Mouse (Mus musculus): ENCODE data around the gene Phf5a.

Gene Phf5a

DNA sequence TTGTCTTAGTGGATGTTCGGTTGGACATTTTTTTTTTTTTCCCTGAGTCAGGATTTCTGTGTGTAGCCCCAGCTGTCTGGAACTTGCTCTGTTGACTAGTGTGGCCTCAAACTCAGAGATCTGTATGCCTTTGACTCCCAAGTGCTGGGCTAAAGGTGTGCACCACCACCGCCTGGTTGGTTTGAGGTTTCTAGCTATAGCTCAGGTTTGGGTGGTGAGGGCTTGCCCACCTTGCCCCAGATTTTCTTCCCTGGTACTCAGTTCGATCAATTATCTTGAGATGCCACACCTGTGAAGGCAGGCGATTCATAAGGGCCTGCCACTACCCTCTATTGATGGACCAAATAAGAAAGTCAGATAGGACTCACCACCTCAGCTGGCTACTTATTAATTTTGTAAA, 24.6 kb downstream of the Phf5a start:
- no peak for DNase-seq (ENCODE audit: low read depth, low spot score)
- peaks cover 10% of the 10 kb centered on the region for H3K36me3 ChIP-seq (ENCODE audit: control insufficient read depth, insufficient read depth, low read length, poor library complexity, severe bottlenecking)
- no peaks in the 10 kb centered on the region for H3K27me3 ChIP-seq (ENCODE audit: control insufficient read depth, insufficient read depth, low read length, poor library complexity, severe bottlenecking)

DNA sequence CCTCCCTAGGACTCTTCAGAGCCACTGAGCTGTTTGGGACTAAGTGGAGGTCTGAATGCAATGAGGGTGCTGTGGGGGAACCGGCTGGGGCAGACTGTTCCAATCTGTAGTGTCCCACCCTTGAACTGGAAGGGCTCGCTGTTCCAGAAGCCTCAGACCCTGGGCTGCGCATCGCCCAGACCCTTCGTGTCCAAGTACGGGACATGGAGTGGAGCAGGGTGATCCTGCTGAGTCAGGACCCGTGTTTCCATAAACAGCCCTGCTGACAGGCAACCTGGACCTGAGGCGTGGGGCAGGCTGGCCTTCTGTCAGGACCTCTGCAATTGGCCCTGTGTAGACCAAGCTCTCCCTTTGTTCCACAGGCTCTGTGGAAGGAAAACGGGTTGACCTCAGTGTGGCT, 25.0 kb downstream of the Phf5a start:
- DNase-seq (ENCODE audit: low read depth, low spot score), result no peak
- Histone ChIP-seq H3K27me3 (ENCODE audit: control insufficient read depth, insufficient read depth, low read length, poor library complexity, severe bottlenecking) (no peaks in the 10 kb centered on the region), H3K36me3 (ENCODE audit: control insufficient read depth, insufficient read depth, low read length, poor library complexity, severe bottlenecking) (peaks cover 10% of the 10 kb centered on the region)

- H3K36me3 ChIP-seq (ENCODE audit: control insufficient read depth, insufficient read depth, low read length, poor library complexity, severe bottlenecking), result peaks cover 8% of the 10 kb centered on the region
- no peak for DNase-seq (ENCODE audit: low read depth, low spot score)
- no peaks in the 10 kb centered on the region for H3K27me3 ChIP-seq (ENCODE audit: control insufficient read depth, insufficient read depth, low read length, poor library complexity, severe bottlenecking)
These were observed 26.0 kb downstream of the Phf5a start for GRCm38 (mm10) chr15:81845724-81846123.

GRCm38 (mm10) chr15:81845033-81845625, 26.6 kb downstream of the Phf5a start:
- H3K27me3 ChIP-seq (ENCODE audit: control insufficient read depth, insufficient read depth, low read length, poor library complexity, severe bottlenecking), result no peaks in the 10 kb centered on the region
- no peak for DNase-seq (ENCODE audit: low read depth, low spot score)

GRCm38 (mm10) chr15:81842275-81842674, 29.4 kb downstream of the Phf5a start:
- DNase-seq (ENCODE audit: low read depth, low spot score), result no peak
- no peaks in the 10 kb centered on the region for H3K36me3 ChIP-seq (ENCODE audit: control insufficient read depth, insufficient read depth, low read length, poor library complexity, severe bottlenecking)
- H3K27me3 ChIP-seq (ENCODE audit: control insufficient read depth, insufficient read depth, low read length, poor library complexity, severe bottlenecking), result no peaks in the 10 kb centered on the region

More at GRCm38 (mm10) chr15:81845033-81845625, 26.6 kb downstream of the Phf5a start:
- H3K36me3 ChIP-seq (ENCODE audit: control insufficient read depth, insufficient read depth, low read length, poor library complexity, severe bottlenecking), result peaks cover 8% of the 10 kb centered on the region

GRCm38 (mm10) chr15:81840306-81840705, 31.4 kb downstream of the Phf5a start:
- DNase-seq (ENCODE audit: low read depth, low spot score), result no peak
- Histone ChIP-seq H3K36me3 (ENCODE audit: control insufficient read depth, insufficient read depth, low read length, poor library complexity, severe bottlenecking) (no peaks in the 10 kb centered on the region), H3K27me3 (ENCODE audit: control insufficient read depth, insufficient read depth, low read length, poor library complexity, severe bottlenecking) (no peaks in the 10 kb centered on the region)

GRCm38 (mm10) chr15:81839634-81840033, 32.1 kb downstream of the Phf5a start:
- DNase-seq (ENCODE audit: low read depth, low spot score), result no peak
- no peaks in the 10 kb centered on the region for H3K27me3 ChIP-seq (ENCODE audit: control insufficient read depth, insufficient read depth, low read length, poor library complexity, severe bottlenecking)
- no peaks in the 10 kb centered on the region for H3K36me3 ChIP-seq (ENCODE audit: control insufficient read depth, insufficient read depth, low read length, poor library complexity, severe bottlenecking)

DNA sequence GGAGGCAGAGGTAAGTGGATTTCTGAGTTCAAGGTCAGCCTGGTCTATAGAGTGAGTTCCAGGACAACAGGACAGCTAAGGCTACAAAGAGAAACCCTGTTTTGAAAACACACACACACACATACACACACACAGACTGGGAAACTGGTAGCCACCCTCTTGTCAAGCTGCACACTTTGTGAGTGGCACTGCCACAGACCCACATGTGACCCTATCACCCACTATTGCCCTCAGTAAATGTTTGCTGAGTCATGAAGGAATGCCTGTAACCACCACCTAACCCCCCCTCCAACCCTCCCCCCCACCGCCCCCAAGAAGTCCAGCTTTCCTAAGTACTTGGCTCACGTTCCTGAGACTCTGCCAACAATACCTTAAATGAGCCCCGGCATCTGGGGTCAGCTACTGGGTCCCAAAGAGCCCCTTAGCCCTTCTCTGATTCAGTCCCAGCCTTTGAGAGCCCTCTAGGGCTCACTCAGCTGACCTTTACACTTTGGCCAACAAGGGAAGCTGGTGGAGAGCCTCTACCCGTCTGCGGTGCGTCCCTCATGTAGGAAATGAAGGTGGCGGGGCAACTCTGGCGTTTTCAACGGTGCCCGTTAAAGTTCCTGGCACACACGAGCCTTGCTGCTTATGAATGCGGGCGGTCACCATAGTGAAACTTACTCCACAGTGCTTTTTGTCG, 33.0 kb downstream of the Phf5a start:
- Histone ChIP-seq H3K36me3 (ENCODE audit: control insufficient read depth, insufficient read depth, low read length, poor library complexity, severe bottlenecking) (no peaks in the 10 kb centered on the region), H3K27me3 (ENCODE audit: control insufficient read depth, insufficient read depth, low read length, poor library complexity, severe bottlenecking) (no peaks in the 10 kb centered on the region)
- DNase-seq (ENCODE audit: low read depth, low spot score), result no peak

GRCm38 (mm10) chr15:81836966-81837920, 34.5 kb downstream of the Phf5a start:
- DNase-seq (ENCODE audit: low read depth, low spot score), result no peak
- Histone ChIP-seq H3K27me3 (ENCODE audit: control insufficient read depth, insufficient read depth, low read length, poor library complexity, severe bottlenecking) (no peaks in the 10 kb centered on the region), H3K36me3 (ENCODE audit: control insufficient read depth, insufficient read depth, low read length, poor library complexity, severe bottlenecking) (no peaks in the 10 kb centered on the region)

- Histone ChIP-seq H3K36me3 (ENCODE audit: control insufficient read depth, insufficient read depth, low read length, poor library complexity, severe bottlenecking) (no peaks in the 10 kb centered on the region), H3K27me3 (ENCODE audit: control insufficient read depth, insufficient read depth, low read length, poor library complexity, severe bottlenecking) (no peaks in the 10 kb centered on the region)
- DNase-seq (ENCODE audit: low read depth, low spot score), result no peak
These were observed 35.4 kb downstream of the Phf5a start for GRCm38 (mm10) chr15:81836124-81836821.

- Histone ChIP-seq H3K36me3 (ENCODE audit: control insufficient read depth, insufficient read depth, low read length, poor library complexity, severe bottlenecking) (no peaks in the 10 kb centered on the region), H3K27me3 (ENCODE audit: control insufficient read depth, insufficient read depth, low read length, poor library complexity, severe bottlenecking) (no peaks in the 10 kb centered on the region)
- no peak for DNase-seq (ENCODE audit: low read depth, low spot score)
These were observed 36.5 kb downstream of the Phf5a start for GRCm38 (mm10) chr15:81835007-81835880.

DNA sequence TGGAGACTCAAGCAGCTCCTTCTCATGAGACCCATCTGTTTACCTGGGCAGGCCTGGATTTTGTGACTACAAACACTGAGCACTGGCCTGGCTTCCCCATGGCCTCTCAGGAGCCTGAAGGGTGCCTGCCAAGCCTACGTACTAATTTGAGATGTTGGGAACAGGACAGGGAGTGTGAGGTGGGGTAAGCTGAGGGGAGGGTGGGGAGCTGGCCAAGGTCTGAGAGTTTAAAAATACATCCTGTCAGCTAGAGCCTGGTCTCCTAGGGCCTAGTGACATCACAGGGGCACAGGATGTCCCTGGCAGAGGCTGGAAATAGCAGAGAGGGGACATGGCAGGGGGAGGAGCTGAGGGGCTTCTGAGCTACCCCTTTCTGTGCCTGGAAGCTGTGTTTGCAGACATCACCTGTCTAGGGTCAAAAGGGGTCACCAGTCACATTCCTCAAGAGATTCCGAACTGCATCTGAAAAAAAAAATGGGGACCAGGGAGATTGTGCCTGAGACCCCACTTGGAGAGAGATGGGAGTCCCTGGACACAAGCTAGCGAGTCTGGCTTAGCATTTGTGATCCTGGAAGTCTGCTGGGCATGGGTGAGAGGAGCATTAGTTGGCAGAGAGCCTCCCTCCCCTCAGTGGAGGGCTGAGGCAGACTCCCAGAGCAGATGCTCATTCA, 37.4 kb downstream of the Phf5a start:
- no peaks in the 10 kb centered on the region for H3K27me3 ChIP-seq (ENCODE audit: control insufficient read depth, insufficient read depth, low read length, poor library complexity, severe bottlenecking)
- DNase-seq (ENCODE audit: low read depth, low spot score), result no peak
- H3K36me3 ChIP-seq (ENCODE audit: control insufficient read depth, insufficient read depth, low read length, poor library complexity, severe bottlenecking), result no peaks in the 10 kb centered on the region

DNA sequence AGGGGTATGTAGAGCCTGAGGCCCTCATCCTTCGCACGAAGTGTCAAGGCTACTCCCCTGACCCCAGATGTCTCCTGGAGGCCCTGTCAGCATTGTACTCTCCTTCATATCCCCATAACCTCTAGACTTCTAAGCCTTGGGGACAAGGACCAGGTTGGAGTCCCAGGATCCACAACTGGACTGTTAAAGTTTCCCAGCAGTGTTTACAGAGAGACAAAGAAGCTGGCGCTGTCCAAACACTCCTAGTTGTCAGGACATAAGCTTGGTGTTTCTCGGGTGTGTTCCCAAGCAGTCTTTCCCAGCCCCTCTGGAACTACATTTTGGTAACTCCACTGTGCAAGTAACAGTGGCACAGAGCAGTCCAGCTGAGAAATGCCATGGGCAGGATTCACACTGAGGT, 38.2 kb downstream of the Phf5a start:
- Histone ChIP-seq H3K27me3 (ENCODE audit: control insufficient read depth, insufficient read depth, low read length, poor library complexity, severe bottlenecking) (no peaks in the 10 kb centered on the region; the same call in 1 of the 2 replicates), H3K36me3 (ENCODE audit: control insufficient read depth, insufficient read depth, low read length, poor library complexity, severe bottlenecking) (0 out of 2 replicates have a peak, but pooled peaks cover under 1% of the 10 kb centered on the region)
- no peak for DNase-seq (ENCODE audit: low read depth, low spot score)

Measured in splenic B cell, adult 2 months (primary cell).